Mouse (Mus musculus) thymus, postnatal 0 days (tissue): ENCODE data around the gene Pink1. TPM values are rescaled to one million over a fixed set of nuclear protein-coding genes. Genes with fewer than 3 reads are reported as not detected.

ENCODE experiments used
- microRNA-seq: library from miRNA; unstranded; fragments of <30 nt; microRNA quantifications from one replicate; pipeline ENCODE4, GENCODE M21; 2016; ENCODE audit warnings: borderline number of aligned reads
- polyA plus RNA-seq: library from polyadenylated mRNA; unstranded; fragments of >200 nt; fragmentation: Nextera tagmentation; extraction: Ambion mirVana; gene quantifications from 2 replicates; pipeline ENCODE4 v1.2.1, GENCODE M21; 2015

Gene Pink1
- polyA plus RNA-seq, 1 experiment from 2014 or later, result 98.4 TPM

Small RNAs within 50 kb of the gene (microRNA-seq; reads per million reads assigned to microRNA genes)
- gene Gm27646 (not detected), gene Mir7019 (1.7 reads per million)

Other genes with a start within 250 kb of the Pink1 start
- 155 and 173 TPM in 2 replicates for gene Hp1bp3, start 110.0 kb downstream of the Pink1 start, polyA plus RNA-seq
- 0.61 and 0.66 TPM in 2 replicates for gene Sh2d5, start 75.9 kb downstream of the Pink1 start, polyA plus RNA-seq
- 0.60 and 0.78 TPM in 2 replicates for gene Kif17, start 75.9 kb downstream of the Pink1 start, polyA plus RNA-seq
- gene Ddost, start 21.6 kb downstream of the Pink1 start, polyA plus RNA-seq, result 196 and 200 TPM in 2 replicates
- 0.36 and 0.55 TPM in 2 replicates for gene Cda, start 41.7 kb upstream of the Pink1 start, polyA plus RNA-seq
- 0.14 and 0.26 TPM in 2 replicates for gene Fam43b, start 70.2 kb upstream of the Pink1 start, polyA plus RNA-seq
- 13.7 and 17.7 TPM in 2 replicates for gene Mul1, start 108.4 kb upstream of the Pink1 start, polyA plus RNA-seq
- 0.36 and 0.47 TPM in 2 replicates for gene Camk2n1, start 128.0 kb upstream of the Pink1 start, polyA plus RNA-seq